Mouse (Mus musculus) hindbrain, embryonic 11.5 days (tissue): ENCODE results near the gene Dcbld2. TPM values are rescaled to one million over a fixed set of nuclear protein-coding genes. Genes with fewer than 3 reads are reported as not detected.

Experiments used
- ATAC-seq: fragments of 200-750 bp; cut with Nextera tagmentation; 2 replicates; pipeline ENCODE4 v1.8.0; 2017; ENCODE audit warnings: mild to moderate bottlenecking, moderate TSS enrichment, moderate library complexity; ENCODE audit not compliant: low FRiP score
- DNase-seq: peaks from one replicate; pipeline ENCODE4 v3.0.0-alpha.2; 2015; ENCODE audit warnings: low spot score
- H3K27ac ChIP-seq: fragments of 300-500 bp; sonication (generic); 2 replicates; pipeline ENCODE4 v1.5.1; 2014; ENCODE audit warnings: mild to moderate bottlenecking, low read depth, low read length
- H3K27me3 ChIP-seq: fragments of 300-500 bp; sonication (generic); 2 replicates; pipeline ENCODE4 v1.6.1; 2014; ENCODE audit warnings: mild to moderate bottlenecking, low read length, moderate library complexity, mixed read lengths; ENCODE audit not compliant: control insufficient read depth, insufficient read depth
- H3K36me3 ChIP-seq: fragments of 300-500 bp; sonication (generic); 2 replicates; pipeline ENCODE4 v1.6.1; 2014; ENCODE audit warnings: mild to moderate bottlenecking, low read length, moderate library complexity, mixed read lengths; ENCODE audit not compliant: control insufficient read depth, insufficient read depth
- H3K4me1 ChIP-seq: fragments of 300-500 bp; sonication (generic); replicated peaks from 2 replicates; pipeline ENCODE4 v1.6.1; 2014; ENCODE audit warnings: low read length, mixed read lengths; ENCODE audit not compliant: control insufficient read depth, insufficient read depth
- H3K4me2 ChIP-seq: fragments of 300-500 bp; sonication (generic); replicated peaks from 2 replicates; pipeline ENCODE4 v1.6.1; 2014; ENCODE audit warnings: mild to moderate bottlenecking, low read depth, low read length
- H3K4me3 ChIP-seq: fragments of 300-500 bp; sonication (generic); 2 replicates; pipeline ENCODE4 v1.5.1; 2014; ENCODE audit warnings: low read depth, low read length
- H3K9ac ChIP-seq: fragments of 300-500 bp; sonication (generic); 2 replicates; pipeline ENCODE4 v1.6.1; 2014; ENCODE audit warnings: low read depth, low read length
- H3K9me3 ChIP-seq: fragments of 300-500 bp; sonication (generic); 2 replicates; pipeline ENCODE4 v1.6.1; 2016; ENCODE audit warnings: low read length; ENCODE audit not compliant: control insufficient read depth
- WGBS: fragments of 180-500 bp; shearing (Covaris S2); extraction: QIAGEN DNeasy Blood & Tissue Kit; methylation state at CpG from one replicate; pipeline ENCODE4 v1.1.7; 2014; 5-methylcytosine and 5-hydroxymethylcytosine counted together
- polyA plus RNA-seq: library from polyadenylated mRNA; unstranded; fragments of >200 nt; fragmentation: Nextera tagmentation; extraction: Ambion mirVana; gene quantifications from 2 replicates; pipeline ENCODE4 v1.2.1, GENCODE M21; 2014

Gene Dcbld2
- polyA plus RNA-seq, 1 experiment from 2014 or later, result 16.7 TPM

DNA sequence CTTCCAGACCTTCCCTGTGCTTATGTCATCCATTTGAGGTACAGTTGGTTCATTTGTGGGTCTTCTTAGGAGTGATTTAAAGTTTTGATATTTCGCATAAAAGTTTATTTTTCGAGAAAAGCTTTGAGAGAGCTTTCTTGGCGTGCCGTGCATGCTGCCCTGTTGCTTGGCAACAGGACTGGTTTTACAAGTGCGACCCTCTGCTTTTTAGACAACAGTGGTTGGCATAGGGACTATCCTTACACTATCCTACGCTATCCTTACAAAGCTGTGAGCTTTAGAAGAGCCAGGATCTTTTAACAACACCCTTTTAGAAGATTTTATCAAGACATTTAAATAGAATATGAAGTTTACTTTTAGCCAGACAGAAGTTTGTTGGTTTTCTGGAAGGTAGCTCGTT lies 22.0 kb downstream of the Dcbld2 start:
- 0 out of 2 replicates have a peak, but pooled peaks cover 3% of the 10 kb centered on the region for H3K36me3 ChIP-seq
- H3K9ac ChIP-seq, result no peak overlapping the region
- no peak for DNase-seq
- no peak overlapping the region for H3K27ac ChIP-seq
- 86% methylated on average over 7 of the region's 7 CpGs for WGBS
- no peaks in the 10 kb centered on the region for H3K4me1 ChIP-seq
- H3K27me3 ChIP-seq, result no peaks in the 10 kb centered on the region
- ATAC-seq, result no peak
- H3K4me3 ChIP-seq, result no peak overlapping the region
- no peaks in the 10 kb centered on the region for H3K9me3 ChIP-seq
- no peak overlapping the region for H3K4me2 ChIP-seq

DNA sequence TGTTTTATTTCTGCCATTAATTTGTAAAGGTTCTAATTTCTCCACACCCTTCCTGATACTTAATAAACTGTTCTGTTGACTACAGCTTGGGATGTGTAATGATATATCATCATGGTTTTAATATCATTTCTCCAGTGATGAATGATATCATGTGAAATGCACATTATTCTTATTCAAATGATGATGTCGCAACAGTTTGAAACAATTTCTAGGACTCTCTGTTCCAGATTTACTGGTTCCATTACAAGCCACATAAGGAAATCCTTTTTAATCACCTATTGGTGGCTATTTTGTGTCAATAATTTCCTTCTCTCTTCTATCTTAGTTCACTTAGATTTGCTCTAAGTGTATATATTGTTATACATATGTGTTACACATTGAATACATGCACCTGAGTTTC lies 24.1 kb downstream of the Dcbld2 start:
- 100% methylated on average over 1 of the region's 1 CpGs for WGBS
- no peaks in the 10 kb centered on the region for H3K4me1 ChIP-seq
- H3K36me3 ChIP-seq, result no peaks in the 10 kb centered on the region
- no peak overlapping the region for H3K9ac ChIP-seq
- no peaks in the 10 kb centered on the region for H3K27me3 ChIP-seq
- H3K9me3 ChIP-seq, result no peaks in the 10 kb centered on the region
- H3K4me2 ChIP-seq, result no peak overlapping the region
- no peak for DNase-seq
- no peak for ATAC-seq
- no peak overlapping the region for H3K4me3 ChIP-seq
- H3K27ac ChIP-seq, result no peak overlapping the region

DNA sequence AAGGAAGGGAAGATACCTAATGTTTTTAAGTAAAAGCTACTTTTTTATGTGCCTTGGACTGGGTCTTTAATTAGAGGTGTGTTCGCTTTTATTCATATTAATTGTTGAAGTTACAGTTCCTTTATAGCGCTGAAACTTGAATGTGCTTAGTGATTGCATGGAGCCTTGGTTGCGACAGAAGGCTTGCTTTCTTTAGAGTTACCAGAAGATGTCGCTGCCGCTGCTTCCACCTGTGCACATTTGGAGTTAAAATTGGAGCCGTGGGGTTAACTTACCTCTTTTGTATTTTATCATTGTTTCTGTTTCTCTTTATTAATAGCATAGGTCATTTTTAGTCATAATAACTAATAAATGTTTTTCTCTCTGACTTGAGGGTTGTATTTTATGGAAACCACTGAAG lies 36.5 kb downstream of the Dcbld2 start:
- no peak for ATAC-seq
- no peak overlapping the region for H3K9ac ChIP-seq
- H3K36me3 ChIP-seq, result no peaks in the 10 kb centered on the region
- no peak overlapping the region for H3K27ac ChIP-seq
- H3K27me3 ChIP-seq, result no peaks in the 10 kb centered on the region
- no peak overlapping the region for H3K4me2 ChIP-seq
- H3K4me1 ChIP-seq, result no peaks in the 10 kb centered on the region
- no peaks in the 10 kb centered on the region for H3K9me3 ChIP-seq
- WGBS, result 74% methylated on average over 6 of the region's 6 CpGs
- DNase-seq, result no peak
- no peak overlapping the region for H3K4me3 ChIP-seq

DNA sequence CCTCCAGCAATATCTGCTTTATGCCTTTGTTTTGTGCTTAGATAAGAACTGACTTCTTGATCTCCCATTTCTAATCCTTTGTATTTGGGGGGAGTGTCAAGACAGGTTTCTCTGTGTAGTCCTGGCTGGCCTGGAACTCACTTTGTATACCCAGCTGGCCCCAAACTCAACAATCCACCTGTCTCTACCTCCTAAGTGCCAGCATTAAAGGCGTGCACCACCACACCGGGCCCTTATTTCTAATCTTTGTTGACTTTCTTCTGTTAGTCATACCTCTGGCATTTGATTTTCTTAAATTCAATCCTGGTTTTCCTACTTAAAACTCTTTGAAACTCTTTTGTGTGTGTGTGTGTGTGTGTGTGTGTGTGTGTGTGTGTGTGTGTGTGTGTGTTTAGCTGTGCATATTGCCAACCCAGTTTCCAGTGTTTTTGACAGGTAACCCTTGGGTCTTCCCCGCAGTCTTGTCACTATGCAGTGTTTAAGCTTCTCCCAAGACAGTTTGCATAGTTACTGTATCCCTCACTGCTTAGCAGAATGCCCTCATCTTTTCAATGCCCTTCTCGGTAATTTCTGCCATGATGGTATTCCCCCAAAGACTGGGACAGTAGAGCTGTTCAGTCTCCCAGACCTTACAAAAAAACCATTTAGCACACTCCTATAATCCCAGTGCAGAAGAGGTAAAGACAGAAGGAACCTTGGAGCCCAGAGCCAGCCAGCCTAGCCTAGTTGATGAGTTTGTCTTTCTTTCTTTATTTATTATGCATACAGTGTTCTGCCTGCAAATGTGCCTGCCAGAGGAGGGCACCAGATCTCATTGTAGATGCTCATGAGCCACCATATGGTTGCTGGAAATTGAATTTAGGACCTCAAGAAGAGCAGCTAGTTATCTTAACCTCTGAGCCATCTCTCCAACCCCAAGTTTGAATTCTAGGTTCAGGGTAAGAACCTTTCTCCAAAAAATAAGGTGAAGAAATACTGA lies 38.3 kb downstream of the Dcbld2 start:
- no peaks in the 10 kb centered on the region for H3K9me3 ChIP-seq
- ATAC-seq (no peak), DNase-seq (no peak)
- H3K36me3 ChIP-seq, result no peaks in the 10 kb centered on the region
- 91% methylated on average over 4 of the region's 4 CpGs for WGBS
- H3K27ac ChIP-seq, result no peak overlapping the region
- no peak overlapping the region for H3K9ac ChIP-seq
- H3K4me1 ChIP-seq, result no peaks in the 10 kb centered on the region
- H3K4me3 ChIP-seq, result no peak overlapping the region
- no peak overlapping the region for H3K4me2 ChIP-seq
- H3K27me3 ChIP-seq, result no peaks in the 10 kb centered on the region

DNA sequence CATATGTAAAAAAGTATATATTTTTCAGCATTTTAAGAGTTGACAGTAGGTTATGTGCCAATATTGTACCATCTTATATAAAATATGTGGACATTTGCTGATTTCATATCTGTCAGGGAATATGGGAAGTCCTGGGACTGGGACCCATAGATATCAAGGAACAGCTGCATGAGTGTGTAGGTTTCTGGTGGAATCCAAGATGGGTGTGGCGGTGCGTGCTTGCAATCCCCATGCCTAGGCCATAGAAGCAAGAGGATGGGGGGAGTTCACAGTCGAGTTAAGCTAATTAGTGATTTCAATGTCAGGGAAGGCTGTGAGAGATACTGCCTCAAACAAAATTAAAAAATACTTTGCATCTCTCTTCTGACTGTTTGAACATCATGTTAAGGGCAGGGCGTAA lies 40.8 kb downstream of the Dcbld2 start:
- Histone ChIP-seq H3K9ac (no peak overlapping the region), H3K27me3 (no peaks in the 10 kb centered on the region), H3K4me2 (no peak overlapping the region), H3K36me3 (no peaks in the 10 kb centered on the region), H3K4me3 (no peak overlapping the region), H3K27ac (no peak overlapping the region), H3K9me3 (no peaks in the 10 kb centered on the region), H3K4me1 (no peaks in the 10 kb centered on the region)
- 98% methylated on average over 4 of the region's 4 CpGs for WGBS
- ATAC-seq (no peak), DNase-seq (no peak)

DNA sequence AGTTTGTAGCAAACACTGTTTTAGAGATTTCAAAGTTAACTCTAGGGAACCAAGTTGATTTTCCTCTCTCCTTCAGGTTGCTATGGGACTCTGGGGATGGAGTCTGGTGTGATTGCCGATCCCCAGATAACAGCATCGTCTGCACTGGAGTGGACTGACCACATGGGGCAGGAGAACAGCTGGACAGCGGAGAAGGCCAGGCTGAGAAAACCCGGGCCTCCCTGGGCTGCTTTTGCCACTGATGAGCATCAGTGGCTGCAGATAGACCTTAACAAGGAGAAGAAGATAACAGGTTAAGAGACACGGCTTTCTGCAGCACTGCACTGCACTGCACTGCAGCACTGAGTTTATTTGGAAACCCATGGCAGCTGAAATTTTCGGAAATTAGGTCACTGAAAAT lies 42.4 kb downstream of the Dcbld2 start:
- Histone ChIP-seq H3K9me3 (no peaks in the 10 kb centered on the region), H3K27me3 (no peaks in the 10 kb centered on the region), H3K27ac (no peak overlapping the region), H3K36me3 (no peaks in the 10 kb centered on the region), H3K4me1 (no peaks in the 10 kb centered on the region), H3K4me3 (no peak overlapping the region), H3K4me2 (no peak overlapping the region), H3K9ac (no peak overlapping the region)
- no peak for DNase-seq
- ATAC-seq, result no peak
- WGBS, result 77% methylated on average over 6 of the region's 6 CpGs

DNA sequence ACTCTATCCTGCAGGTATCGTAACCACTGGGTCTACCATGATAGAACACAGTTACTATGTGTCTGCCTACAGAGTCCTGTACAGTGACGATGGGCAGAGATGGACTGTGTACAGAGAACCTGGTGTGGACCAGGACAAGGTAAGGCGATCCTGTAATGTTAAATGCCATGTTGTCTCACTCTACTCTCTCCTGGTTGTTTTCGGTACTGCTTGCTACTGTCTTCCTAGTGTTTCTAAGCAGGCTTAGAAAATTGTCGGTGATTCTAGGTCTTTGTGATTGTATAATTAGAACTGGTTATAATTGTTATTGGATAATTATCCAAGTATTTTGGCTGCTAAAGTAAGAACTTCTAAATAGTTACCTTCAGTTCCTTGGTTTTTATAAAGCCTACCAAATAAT lies 43.4 kb downstream of the Dcbld2 start:
- no peak for DNase-seq
- Histone ChIP-seq H3K27ac (no peak overlapping the region), H3K4me3 (no peak overlapping the region), H3K4me2 (no peak overlapping the region), H3K9me3 (no peaks in the 10 kb centered on the region), H3K4me1 (no peaks in the 10 kb centered on the region), H3K36me3 (no peaks in the 10 kb centered on the region), H3K27me3 (no peaks in the 10 kb centered on the region), H3K9ac (no peak overlapping the region)
- 96% methylated on average over 5 of the region's 5 CpGs for WGBS
- ATAC-seq, result no peak

DNA sequence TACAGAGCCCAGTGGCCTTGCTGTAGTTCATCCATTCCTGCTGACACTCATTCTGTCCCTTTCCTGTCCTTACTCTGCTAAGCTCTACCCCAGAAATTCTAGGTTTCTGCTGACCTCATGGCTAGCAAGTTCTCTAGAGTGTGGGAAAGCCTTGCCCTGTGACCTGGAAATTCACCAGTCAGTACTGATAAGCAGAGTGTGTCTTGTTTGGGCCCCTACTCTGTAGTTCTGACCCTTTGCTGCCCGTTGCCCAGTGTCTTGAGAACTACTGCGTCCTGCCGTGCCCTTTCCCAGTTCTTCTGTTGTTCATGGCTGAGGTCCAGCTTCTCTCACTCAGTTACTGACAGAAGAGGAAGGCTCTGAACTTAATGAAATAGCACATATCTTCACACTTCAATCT lies 44.9 kb downstream of the Dcbld2 start:
- no peaks in the 10 kb centered on the region for H3K27me3 ChIP-seq

DNA sequence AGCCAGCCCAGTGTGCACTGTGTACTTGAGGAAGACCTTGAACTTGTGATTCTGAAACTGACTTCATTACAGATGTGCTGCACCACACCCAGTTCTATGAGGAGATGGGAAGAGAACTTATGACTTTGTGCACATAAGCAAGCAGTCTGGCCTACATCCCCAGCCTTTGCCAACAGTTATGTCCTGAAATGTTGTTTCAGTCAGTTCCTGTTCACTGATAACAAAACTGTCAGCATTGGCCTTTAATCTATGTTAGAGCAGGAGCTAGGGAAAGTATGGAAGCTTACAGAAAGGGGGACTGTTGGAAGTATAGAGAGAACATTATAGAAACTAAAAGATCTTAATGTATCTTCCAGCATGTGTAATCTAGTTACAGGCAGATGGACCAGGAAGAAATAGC lies 45.6 kb downstream of the Dcbld2 start:
- H3K36me3 ChIP-seq, result no peaks in the 10 kb centered on the region
- no peak overlapping the region for H3K4me3 ChIP-seq
- DNase-seq (no peak), ATAC-seq (no peak)
- no peak overlapping the region for H3K4me2 ChIP-seq
- no peaks in the 10 kb centered on the region for H3K27me3 ChIP-seq
- H3K27ac ChIP-seq, result no peak overlapping the region
- H3K9me3 ChIP-seq, result no peaks in the 10 kb centered on the region
- no peaks in the 10 kb centered on the region for H3K4me1 ChIP-seq
- H3K9ac ChIP-seq, result no peak overlapping the region

More for the DNA sequence above, 44.9 kb downstream of the Dcbld2 start:
- Histone ChIP-seq H3K4me1 (no peaks in the 10 kb centered on the region), H3K27ac (no peak overlapping the region), H3K4me2 (no peak overlapping the region), H3K9me3 (no peaks in the 10 kb centered on the region), H3K4me3 (no peak overlapping the region), H3K36me3 (no peaks in the 10 kb centered on the region), H3K9ac (no peak overlapping the region)
- DNase-seq (no peak), ATAC-seq (no peak)
- WGBS, result 81% methylated on average over 3 of the region's 3 CpGs
